Mouse (Mus musculus) limb, embryonic 14.5 days (tissue): ENCODE results near the gene Zfp775. TPM values are rescaled to one million over a fixed set of nuclear protein-coding genes. Genes with fewer than 3 reads are reported as not detected.
A peak's percentile ranks its signal among the peaks of the same experiment; 100 is the strongest.

ENCODE experiments used
- ATAC-seq: fragments of 200-750 bp; cut with Nextera tagmentation; 2 replicates; pipeline ENCODE4 v1.8.0; 2017; ENCODE audit warnings: low read depth, moderate number of reproducible peaks, moderate TSS enrichment; ENCODE audit not compliant: low FRiP score
- DNase-seq: peaks from one replicate; pipeline ENCODE4 v3.0.0-alpha.2; 2015; ENCODE audit warnings: low spot score
- H3K27ac ChIP-seq: fragments of 300-500 bp; sonication (generic); replicated peaks from 2 replicates; pipeline ENCODE4 v1.5.1; 2014; ENCODE audit warnings: low read depth, mild to moderate bottlenecking, low read length, moderate library complexity, mixed read lengths
- H3K27me3 ChIP-seq: fragments of 300-500 bp; sonication (generic); 2 replicates; pipeline ENCODE4 v1.6.1; 2014; ENCODE audit warnings: low read length, mixed read lengths; ENCODE audit not compliant: control insufficient read depth, insufficient read depth
- H3K36me3 ChIP-seq: fragments of 300-500 bp; sonication (generic); 2 replicates; pipeline ENCODE4 v1.6.1; 2014; ENCODE audit warnings: mild to moderate bottlenecking, low read length, moderate library complexity, mixed read lengths; ENCODE audit not compliant: control insufficient read depth, insufficient read depth
- H3K4me1 ChIP-seq: fragments of 300-500 bp; sonication (generic); 2 replicates; pipeline ENCODE4 v1.6.1; 2014; ENCODE audit warnings: antibody characterized with exemption, low read length, mixed read lengths; ENCODE audit not compliant: control insufficient read depth, insufficient read depth
- H3K4me2 ChIP-seq: fragments of 300-500 bp; sonication (generic); replicated peaks from 2 replicates; pipeline ENCODE4 v1.6.1; 2014; ENCODE audit warnings: low read depth, mild to moderate bottlenecking, low read length, moderate library complexity; ENCODE audit not compliant: severe bottlenecking
- H3K4me3 ChIP-seq: fragments of 300-500 bp; sonication (generic); replicated peaks from 2 replicates; pipeline ENCODE4 v1.5.1; 2014; ENCODE audit warnings: low read length
- H3K9ac ChIP-seq: fragments of 300-500 bp; sonication (generic); 2 replicates; pipeline ENCODE4 v1.6.1; 2014; ENCODE audit warnings: mild to moderate bottlenecking, low read depth, low read length, moderate library complexity; ENCODE audit not compliant: severe bottlenecking
- H3K9me3 ChIP-seq: fragments of 300-500 bp; sonication (generic); 2 replicates; pipeline ENCODE4 v1.6.1; 2016; ENCODE audit warnings: low read length; ENCODE audit not compliant: control insufficient read depth
- POLR2A ChIP-seq: fragments of 200-500 bp; IDR thresholded peaks from 2 replicates; pipeline ENCODE4 v1.8.0; 2012; ENCODE audit warnings: inconsistent platforms, mild to moderate bottlenecking, moderate library complexity, borderline replicate concordance; ENCODE audit not compliant: insufficient read depth, insufficient read length; ENCODE audit errors: extremely low read depth
- WGBS: fragments of 180-500 bp; shearing (Covaris S2); extraction: QIAGEN DNeasy Blood & Tissue Kit; methylation state at CpG from one replicate; pipeline ENCODE4 v1.1.7; 2014; 5-methylcytosine and 5-hydroxymethylcytosine counted together
- polyA plus RNA-seq, 2 experiments: library from polyadenylated mRNA; depleted of rRNA in 1 of 2; stranded (reverse) in 1 of 2; unstranded in 1 of 2; fragments of >200 nt; fragmentation: Nextera tagmentation in 1 of 2; extraction: Ambion mirVana in 1 of 2; gene quantifications; 2 replicates each; pipeline versions ENCODE4 v1.2.1 to v1.2.3; 2012 to 2014

Gene Zfp775
- polyA plus RNA-seq, 2 experiments, result 4.8 to 5.9 TPM

GRCm38 (mm10) chr6:48637811-48638500, 36.1 kb downstream of the Zfp775 start:
- Histone ChIP-seq H3K4me1 (no peaks in the 10 kb centered on the region), H3K27me3 (no peaks in the 10 kb centered on the region), H3K36me3 (no peaks in the 10 kb centered on the region), H3K9ac (no peak overlapping the region), H3K9me3 (no peaks in the 10 kb centered on the region), H3K4me3 (no peak overlapping the region), H3K27ac (no peak overlapping the region), H3K4me2 (no peak overlapping the region)
- TF ChIP-seq POLR2A, result no peak
- WGBS, result 64% methylated on average over 6 of the region's 6 CpGs
- ATAC-seq, result no peak; the same call in none of the 2 replicates
- no peak for DNase-seq

- no peak for ATAC-seq
These were observed 36.7 kb downstream of the Zfp775 start for GRCm38 (mm10) chr6:48638553-48638952.

GRCm38 (mm10) chr6:48641391-48641790, 39.5 kb downstream of the Zfp775 start:
- no peak overlapping the region for H3K27ac ChIP-seq
- H3K9ac ChIP-seq, result no peak overlapping the region
- WGBS, result 63% methylated on average over 6 of the region's 6 CpGs
- no peak for TF ChIP-seq POLR2A
- H3K4me1 ChIP-seq, result no peaks in the 10 kb centered on the region
- H3K27me3 ChIP-seq, result no peaks in the 10 kb centered on the region
- H3K4me3 ChIP-seq, result no peak overlapping the region
- no peak overlapping the region for H3K4me2 ChIP-seq
- H3K36me3 ChIP-seq, result no peaks in the 10 kb centered on the region
- DNase-seq (no peak), ATAC-seq (no peak)
- no peaks in the 10 kb centered on the region for H3K9me3 ChIP-seq

More at GRCm38 (mm10) chr6:48638553-48638952, 36.7 kb downstream of the Zfp775 start:
- Histone ChIP-seq H3K4me2 (no peak overlapping the region), H3K27me3 (no peaks in the 10 kb centered on the region), H3K9me3 (no peaks in the 10 kb centered on the region), H3K4me3 (no peak overlapping the region), H3K36me3 (no peaks in the 10 kb centered on the region), H3K27ac (no peak overlapping the region), H3K9ac (no peak overlapping the region), H3K4me1 (no peaks in the 10 kb centered on the region)
- no peak for DNase-seq
- WGBS, result 54% methylated on average over 2 of the region's 2 CpGs
- TF ChIP-seq POLR2A, result no peak

GRCm38 (mm10) chr6:48642764-48643292, 41.0 kb downstream of the Zfp775 start:
- H3K27me3 ChIP-seq, result no peaks in the 10 kb centered on the region
- no peaks in the 10 kb centered on the region for H3K36me3 ChIP-seq
- no peak overlapping the region for H3K9ac ChIP-seq
- no peak overlapping the region for H3K27ac ChIP-seq
- DNase-seq (peak; percentile 84), ATAC-seq (no peak)
- no peak overlapping the region for H3K4me3 ChIP-seq
- H3K9me3 ChIP-seq, result no peaks in the 10 kb centered on the region
- TF ChIP-seq POLR2A, result no peak
- no peak overlapping the region for H3K4me2 ChIP-seq
- H3K4me1 ChIP-seq, result no peaks in the 10 kb centered on the region
- WGBS, result 21% methylated on average over 4 of the region's 4 CpGs

GRCm38 (mm10) chr6:48645660-48646308, 43.9 kb downstream of the Zfp775 start:
- Histone ChIP-seq H3K4me2 (no peak overlapping the region), H3K4me1 (no peaks in the 10 kb centered on the region), H3K27ac (no peak overlapping the region), H3K36me3 (no peaks in the 10 kb centered on the region), H3K4me3 (no peak overlapping the region), H3K27me3 (no peaks in the 10 kb centered on the region), H3K9ac (no peak overlapping the region), H3K9me3 (no peaks in the 10 kb centered on the region)
- DNase-seq (peak; percentile 57), ATAC-seq (no peak)
- 15% methylated on average over 12 of the region's 12 CpGs for WGBS
- TF ChIP-seq POLR2A, result no peak
